Mouse (Mus musculus) hematopoietic stem cell, adult 5-6 weeks (primary cell): ENCODE data around the gene Nek1. TPM values are rescaled to one million over a fixed set of nuclear protein-coding genes. Genes with fewer than 3 reads are reported as not detected.

Experiments
- total RNA-seq: library from RNA; stranded (forward); fragments of 172-1452, 232-1000 nt; gene quantifications from 2 replicates; pipeline ENCODE4 v1.2.3, GENCODE M21; 2017

Nek1 gene
- total RNA-seq, 1 experiment from 2014 or later = 28.2 TPM

Other genes starting within 250 kb of the Nek1 start
- gene Hpf1, start 102.8 kb upstream of the Nek1 start, total RNA-seq = 90.7 and 118 TPM in 2 replicates
- 47.7 and 52.5 TPM in 2 replicates for gene Clcn3, start 9.9 kb upstream of the Nek1 start, total RNA-seq
- 3.1 and 9.3 TPM in 2 replicates for gene Sh3rf1, start 230.7 kb downstream of the Nek1 start, total RNA-seq